Mouse (Mus musculus): Measurements from ENCODE around the gene Ankrd7.

- TF ChIP-seq CTCF (IDR thresholded peaks at IDR 0.05; ENCODE audit: borderline replicate concordance, insufficient read depth, low read length) (no peak), POLR2A (IDR thresholded peaks at IDR 0.05; ENCODE audit: low read depth, low read length) (no peak)
Measured at GRCm38 (mm10) chr6:18848702-18849061, 17.4 kb upstream of the Ankrd7 start.
